Mouse (Mus musculus): ENCODE results near the gene Notum. TPM values are rescaled to one million over a fixed set of nuclear protein-coding genes. Genes with fewer than 3 reads are reported as not detected.

The Notum gene
- total RNA-seq, 1 experiment from 2014 or later: 11.2 TPM

- DNase-seq: peak; percentile 96
Measured at GRCm38 (mm10) chr11:120633520-120634343, 27.2 kb downstream of the Notum start, which contains the start of gene Mafg. Gene Mafg, minus strand, starts transcription at chr11:120633600.

DNA sequence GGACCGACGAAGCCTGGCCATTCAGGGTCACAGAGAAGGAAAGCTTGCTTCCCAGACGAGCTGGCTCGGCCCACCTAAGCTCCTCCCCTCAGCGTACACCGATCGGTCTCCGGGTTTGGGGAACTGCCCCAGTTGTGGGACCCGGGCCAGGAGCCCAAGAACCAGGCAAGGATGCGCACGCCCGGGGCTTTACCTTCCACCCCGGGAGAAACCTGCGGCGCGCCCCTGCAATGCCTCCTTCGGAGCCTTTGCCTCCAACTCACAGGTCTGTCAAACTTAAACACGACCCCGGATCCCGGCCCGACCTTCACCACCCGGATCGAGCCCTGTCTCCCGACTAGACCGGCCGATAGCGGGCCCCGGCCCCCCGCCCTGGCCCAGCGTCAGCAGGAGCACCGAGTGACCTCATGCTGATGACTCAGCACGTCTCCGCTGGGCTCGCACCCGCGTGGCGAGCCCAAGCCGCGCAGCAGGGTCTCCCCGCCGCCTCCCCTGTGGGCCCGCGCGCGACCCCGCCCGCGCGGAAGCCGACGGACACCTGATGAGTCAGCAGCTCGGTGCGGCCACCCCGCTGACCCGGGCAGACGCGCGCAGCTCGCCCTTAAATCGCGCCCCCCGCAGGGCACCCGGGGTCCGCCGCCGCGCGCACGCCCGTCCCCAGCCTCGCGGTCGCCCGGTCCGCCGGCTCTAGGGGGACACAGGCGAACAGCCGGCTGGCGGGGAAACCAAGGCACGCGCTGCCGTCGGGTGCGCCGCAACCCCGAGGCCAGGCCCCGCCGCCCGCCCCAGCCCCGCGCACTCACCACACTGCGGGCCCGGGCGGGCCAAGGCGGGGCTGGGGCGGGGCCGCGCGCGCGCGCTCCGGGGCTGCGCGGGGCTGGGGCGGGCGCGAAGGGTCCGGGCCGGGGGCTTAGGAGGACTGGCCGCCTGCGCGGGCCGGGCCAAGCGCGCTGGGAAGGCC lies 28.1 kb downstream of the Notum start:
- DNase-seq: peak; percentile 87

DNA sequence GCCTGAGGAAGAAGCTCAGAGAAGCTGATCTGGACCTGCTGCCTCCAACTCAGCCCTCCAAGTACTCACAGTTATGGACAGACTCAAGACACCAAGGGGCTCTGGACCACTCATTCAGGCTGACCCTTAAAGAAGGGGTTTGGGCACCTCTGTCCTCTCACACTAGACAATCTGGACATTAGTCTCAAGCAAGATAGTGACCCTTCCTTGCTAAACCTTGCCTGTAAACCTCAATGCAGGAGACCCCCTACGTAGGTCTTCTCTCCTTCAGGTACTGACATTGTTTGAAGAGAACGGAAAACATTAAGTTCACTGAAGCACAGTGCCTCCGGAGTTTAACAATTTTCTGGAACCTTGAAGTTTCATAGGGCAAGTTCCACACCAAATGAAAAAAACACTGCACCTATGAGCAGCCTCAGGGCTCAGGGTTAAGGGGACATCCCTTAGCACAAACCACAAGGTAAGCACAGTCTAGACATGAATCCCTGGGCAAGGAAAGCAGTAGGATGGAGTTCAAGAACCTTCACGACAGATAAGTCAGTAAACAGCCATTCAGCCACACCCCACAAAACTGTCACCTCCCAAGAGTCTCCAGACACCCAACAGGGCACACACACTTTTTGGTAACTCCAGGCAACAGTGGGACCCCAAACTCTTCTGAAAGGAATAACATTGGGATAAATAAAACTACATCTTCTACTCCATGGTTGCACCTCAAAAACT lies 29.1 kb downstream of the Notum start:
- peak; percentile 4 for DNase-seq

- DNase-seq: no peak
Measured at GRCm38 (mm10) chr11:120630881-120631725, 29.9 kb downstream of the Notum start.

DNA sequence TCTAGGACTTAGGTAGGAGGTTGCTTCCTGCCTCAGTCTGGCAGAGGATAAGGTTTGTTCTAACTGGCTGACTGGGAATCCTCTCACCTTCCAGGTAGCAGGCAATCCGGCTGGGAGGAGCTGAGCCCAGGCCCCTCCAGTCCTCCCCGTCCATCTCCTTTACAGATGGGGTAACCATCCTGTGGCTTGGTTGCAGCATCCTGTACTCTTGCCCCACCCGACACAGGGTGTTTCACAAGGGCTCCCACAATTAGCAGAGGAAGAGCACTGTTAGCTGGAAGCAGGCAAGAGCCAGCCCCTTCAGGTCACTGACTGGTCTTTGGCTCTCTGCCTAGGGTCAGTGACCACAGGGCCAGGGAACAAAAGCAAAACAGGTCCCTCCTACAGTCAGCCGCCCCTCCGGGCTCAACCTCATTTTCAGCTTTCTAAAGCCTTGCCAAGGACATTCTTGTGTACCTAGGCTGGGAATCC lies 30.5 kb downstream of the Notum start:
- DNase-seq: peak; percentile 74

DNA sequence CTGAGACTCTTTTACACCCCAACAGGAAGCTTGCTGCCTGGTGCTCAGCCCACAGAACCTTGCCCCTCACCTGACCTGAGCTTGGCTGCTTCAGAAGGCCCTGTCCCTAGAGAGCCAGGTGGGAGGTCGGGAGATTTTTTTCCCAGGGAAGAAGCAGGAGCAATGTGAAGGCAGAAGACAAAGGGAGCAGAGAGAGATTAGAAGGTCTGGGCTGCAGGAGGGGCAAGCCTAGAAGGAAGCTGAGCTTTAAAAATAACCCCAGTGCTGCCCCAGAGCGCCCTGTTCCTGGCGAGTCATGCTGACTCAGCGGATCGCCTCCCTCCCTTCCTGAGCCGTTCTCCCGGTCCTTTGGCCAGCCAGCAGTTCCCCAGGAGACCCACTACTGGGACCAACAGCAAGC lies 31.1 kb downstream of the Notum start:
- peak; percentile 75 for DNase-seq

GRCm38 (mm10) chr11:120629341-120629730 lies 31.6 kb downstream of the Notum start:
- DNase-seq: peak; percentile 63

DNA sequence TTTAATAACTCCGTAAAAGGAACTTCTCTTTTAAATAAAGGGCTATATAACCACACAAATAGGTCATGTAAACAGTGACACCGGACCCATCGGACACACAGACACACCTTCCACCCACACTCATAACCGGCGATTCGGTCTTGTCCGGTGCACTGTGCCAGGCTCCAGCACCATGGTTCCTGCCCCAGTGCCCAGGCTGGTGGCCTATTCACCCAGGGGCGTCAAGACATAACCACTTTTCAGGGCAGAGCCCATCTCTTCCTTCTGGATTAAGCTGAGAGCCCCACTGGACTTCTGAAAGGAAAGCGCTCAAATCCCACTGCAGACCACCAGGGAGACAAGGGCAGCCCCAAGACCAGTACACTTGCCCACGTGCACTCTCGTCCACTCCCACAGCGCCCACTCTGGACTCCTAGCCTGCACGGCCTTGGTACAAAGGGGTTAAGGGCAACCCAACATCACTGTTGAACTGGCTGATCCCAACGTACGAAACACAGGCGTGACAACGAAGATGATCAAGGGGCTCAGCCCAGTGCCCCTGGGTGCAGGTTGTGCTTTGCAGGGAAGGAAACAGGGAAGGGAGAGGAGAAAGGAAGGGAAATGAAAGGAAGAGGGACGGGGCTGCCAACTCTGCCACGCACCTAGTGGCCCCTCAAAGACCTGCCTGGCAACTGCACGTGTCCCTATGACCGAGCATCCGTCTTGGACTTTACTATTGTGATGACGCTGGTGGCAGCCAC lies 32.2 kb downstream of the Notum start:
- no peak for DNase-seq

GRCm38 (mm10) chr11:120627468-120628300 lies 33.3 kb downstream of the Notum start:
- DNase-seq: no peak

DNA sequence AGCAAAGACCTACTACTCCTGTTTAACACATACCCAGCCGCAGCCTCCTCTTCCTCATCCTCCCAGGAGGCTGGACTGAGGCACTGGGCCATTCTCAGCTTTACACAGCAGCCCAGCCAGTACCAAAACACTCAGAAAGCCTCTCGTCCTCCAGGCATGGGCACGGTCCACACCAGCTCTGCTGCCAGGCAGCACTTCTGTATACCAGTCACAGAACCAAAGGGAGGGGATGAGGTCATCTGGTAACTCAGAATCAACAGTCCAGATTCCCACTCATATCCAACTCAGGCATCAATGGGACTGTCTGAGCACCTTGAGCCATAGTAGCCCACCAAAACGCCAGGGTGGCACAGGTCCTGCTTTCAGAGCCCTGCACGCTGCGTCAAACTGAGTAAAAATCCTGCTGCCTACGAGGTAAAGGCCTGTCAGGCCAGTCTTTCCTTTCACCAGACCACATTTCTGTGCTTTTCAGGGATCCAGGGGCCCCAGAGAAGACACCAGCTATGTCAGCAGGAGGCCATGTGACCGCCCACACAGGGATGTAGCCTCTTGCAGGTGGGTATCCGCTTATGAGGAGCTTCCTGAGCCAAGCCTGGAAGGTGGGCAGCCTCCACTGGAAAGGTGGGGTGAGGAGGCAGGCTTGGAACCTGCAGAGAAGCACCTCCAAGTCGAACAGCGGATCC lies 34.0 kb downstream of the Notum start:
- DNase-seq: no peak

GRCm38 (mm10) chr11:120625152-120625775 lies 35.7 kb downstream of the Notum start, which contains the start of gene Sirt7:
Gene Sirt7, minus strand, starts transcription at chr11:120625240.
- DNase-seq: no peak

DNA sequence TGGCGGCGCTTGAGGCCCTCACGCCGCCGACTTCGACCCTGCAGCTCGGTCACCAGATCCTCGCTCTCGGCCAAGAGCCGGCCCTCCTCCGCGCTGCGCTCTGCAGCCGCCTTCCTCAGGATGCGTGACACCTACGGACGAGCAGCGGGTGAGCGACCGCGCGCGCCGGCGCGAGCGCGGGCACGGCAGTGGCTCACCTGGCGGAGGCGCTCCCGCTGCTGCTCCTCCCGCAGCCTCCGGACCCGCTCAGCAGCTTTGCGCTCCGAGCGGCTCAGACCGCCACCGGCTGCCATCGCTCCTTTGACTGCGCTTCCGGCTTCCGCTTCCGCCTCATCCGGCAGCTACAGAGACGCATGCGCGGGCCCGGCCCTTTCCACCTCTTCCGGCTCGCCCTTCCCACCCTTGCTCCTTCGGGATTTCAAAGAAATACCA lies 36.3 kb downstream of the Notum start:
- peak; percentile 93 for DNase-seq

- peak; percentile 87 for DNase-seq
Measured at GRCm38 (mm10) chr11:120623961-120624679, 36.9 kb downstream of the Notum start.

- DNase-seq: peak; percentile 66
Measured at GRCm38 (mm10) chr11:120622805-120623204, 38.2 kb downstream of the Notum start.

- no peak for DNase-seq
Measured at GRCm38 (mm10) chr11:120620195-120620594, 40.8 kb downstream of the Notum start.

- peak; percentile 43 for DNase-seq
Measured at GRCm38 (mm10) chr11:120618619-120619535, 42.1 kb downstream of the Notum start.
